Mouse (Mus musculus): ENCODE measurements around the gene Nos3. TPM values are rescaled to one million over a fixed set of nuclear protein-coding genes. Genes with fewer than 3 reads are reported as not detected.

The Nos3 gene
- polyA plus RNA-seq, 1 experiment: not detected

GRCm38 (mm10) chr5:24337821-24338220 lies 26.8 kb upstream of the Nos3 start:
- no peak for TF ChIP-seq POLR2A (IDR thresholded peaks at IDR 0.05; ENCODE audit: borderline replicate concordance, control insufficient read depth, low read depth, low read length)
- no peak for TF ChIP-seq CTCF (IDR thresholded peaks at IDR 0.05; ENCODE audit: control insufficient read depth, insufficient read depth, low read length)
- Histone ChIP-seq H3K4me3 (replicated peaks; ENCODE audit: control insufficient read depth, low read depth, low read length) (no peak overlapping the region), H3K4me1 (ENCODE audit: control insufficient read depth, insufficient read depth, low read length) (no peaks in the 10 kb centered on the region), H3K27ac (ENCODE audit: control insufficient read depth, insufficient read depth, low read depth, low read length, poor library complexity) (no peak overlapping the region)
- 2% methylated on average over 2 of the region's 2 CpGs for WGBS

DNA sequence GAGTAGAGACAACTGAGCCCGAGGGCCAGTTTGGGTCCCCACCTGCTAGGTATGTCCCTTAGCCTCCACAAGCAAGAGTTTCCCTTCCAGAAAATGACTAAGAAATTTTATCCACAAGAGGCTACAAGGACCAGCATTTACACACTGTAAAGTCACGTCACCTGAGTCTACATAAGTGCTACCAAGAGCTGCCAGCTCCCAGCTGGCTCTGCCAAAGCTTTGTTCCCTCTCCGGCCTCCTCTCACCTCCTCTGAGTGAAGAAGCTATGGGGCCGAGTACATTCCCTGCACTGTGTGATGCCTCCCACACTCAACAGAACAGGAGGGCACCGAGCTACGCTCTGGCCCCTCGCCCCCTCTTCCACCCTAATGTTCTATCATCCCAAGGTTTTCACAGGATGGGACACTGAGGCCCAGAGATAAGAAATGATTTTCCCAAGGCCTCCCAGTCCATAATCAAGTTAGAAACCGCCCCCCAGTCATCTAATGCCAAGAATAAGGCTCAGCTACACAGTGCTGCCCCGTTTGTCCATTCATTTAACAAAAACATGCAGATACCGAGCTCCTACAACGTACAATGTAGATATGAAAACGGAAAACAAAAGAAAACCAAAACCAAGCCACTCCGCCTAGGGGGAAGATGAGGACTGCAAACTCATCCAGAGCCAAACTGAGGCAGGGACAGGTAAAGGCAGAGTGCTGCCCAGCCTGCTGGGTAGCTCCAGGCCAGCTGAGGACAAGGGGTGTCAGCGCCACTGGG lies 22.2 kb upstream of the Nos3 start:
- H3K27ac ChIP-seq (ENCODE audit: control insufficient read depth, insufficient read depth, low read depth, low read length, poor library complexity): no peak overlapping the region
- 77% methylated on average over 14 of the region's 14 CpGs for WGBS
- no peak for TF ChIP-seq POLR2A (IDR thresholded peaks at IDR 0.05; ENCODE audit: borderline replicate concordance, control insufficient read depth, low read depth, low read length)
- TF ChIP-seq CTCF (IDR thresholded peaks at IDR 0.05; ENCODE audit: control insufficient read depth, insufficient read depth, low read length): no peak

GRCm38 (mm10) chr5:24342966-24343365 lies 21.6 kb upstream of the Nos3 start:
- Histone ChIP-seq H3K27ac (ENCODE audit: control insufficient read depth, insufficient read depth, low read depth, low read length, poor library complexity) (no peak overlapping the region), H3K4me1 (ENCODE audit: control insufficient read depth, insufficient read depth, low read length) (no peaks in the 10 kb centered on the region), H3K4me3 (replicated peaks; ENCODE audit: control insufficient read depth, low read depth, low read length) (no peak overlapping the region)
- 79% methylated on average over 8 of the region's 8 CpGs for WGBS
- no peak for TF ChIP-seq CTCF (IDR thresholded peaks at IDR 0.05; ENCODE audit: control insufficient read depth, insufficient read depth, low read length)
- no peak for TF ChIP-seq POLR2A (IDR thresholded peaks at IDR 0.05; ENCODE audit: borderline replicate concordance, control insufficient read depth, low read depth, low read length)

More for the DNA sequence above, 22.2 kb upstream of the Nos3 start:
- H3K4me3 ChIP-seq (replicated peaks; ENCODE audit: control insufficient read depth, low read depth, low read length): no peak overlapping the region
- no peaks in the 10 kb centered on the region for H3K4me1 ChIP-seq (ENCODE audit: control insufficient read depth, insufficient read depth, low read length)

GRCm38 (mm10) chr5:24343379-24343778 lies 21.2 kb upstream of the Nos3 start:
- Histone ChIP-seq H3K4me1 (ENCODE audit: control insufficient read depth, insufficient read depth, low read length) (no peaks in the 10 kb centered on the region), H3K27ac (ENCODE audit: control insufficient read depth, insufficient read depth, low read depth, low read length, poor library complexity) (no peak overlapping the region), H3K4me3 (replicated peaks; ENCODE audit: control insufficient read depth, low read depth, low read length) (no peak overlapping the region)
- no peak for TF ChIP-seq POLR2A (IDR thresholded peaks at IDR 0.05; ENCODE audit: borderline replicate concordance, control insufficient read depth, low read depth, low read length)
- TF ChIP-seq CTCF (IDR thresholded peaks at IDR 0.05; ENCODE audit: control insufficient read depth, insufficient read depth, low read length): no peak

GRCm38 (mm10) chr5:24343977-24344436 lies 20.6 kb upstream of the Nos3 start:
- Histone ChIP-seq H3K4me3 (replicated peaks; ENCODE audit: control insufficient read depth, low read depth, low read length) (no peak overlapping the region), H3K4me1 (ENCODE audit: control insufficient read depth, insufficient read depth, low read length) (no peaks in the 10 kb centered on the region), H3K27ac (ENCODE audit: control insufficient read depth, insufficient read depth, low read depth, low read length, poor library complexity) (no peak overlapping the region)
- TF ChIP-seq POLR2A (IDR thresholded peaks at IDR 0.05; ENCODE audit: borderline replicate concordance, control insufficient read depth, low read depth, low read length): no peak
- 26% methylated on average over 2 of the region's 2 CpGs for WGBS

GRCm38 (mm10) chr5:24344477-24345051 lies 20.0 kb upstream of the Nos3 start:
- peak; percentile 30; the same call in 1 of the 2 replicates for TF ChIP-seq POLR2A (IDR thresholded peaks at IDR 0.05; ENCODE audit: borderline replicate concordance, control insufficient read depth, low read depth, low read length)
- TF ChIP-seq CTCF (IDR thresholded peaks at IDR 0.05; ENCODE audit: control insufficient read depth, insufficient read depth, low read length): no peak
- 5% methylated on average over 12 of the region's 12 CpGs for WGBS
- Histone ChIP-seq H3K27ac (ENCODE audit: control insufficient read depth, insufficient read depth, low read depth, low read length, poor library complexity) (peak overlapping the region; percentile 6; the same call in 1 of the 2 replicates), H3K4me1 (ENCODE audit: control insufficient read depth, insufficient read depth, low read length) (no peaks in the 10 kb centered on the region), H3K4me3 (replicated peaks; ENCODE audit: control insufficient read depth, low read depth, low read length) (no peak overlapping the region)

DNA sequence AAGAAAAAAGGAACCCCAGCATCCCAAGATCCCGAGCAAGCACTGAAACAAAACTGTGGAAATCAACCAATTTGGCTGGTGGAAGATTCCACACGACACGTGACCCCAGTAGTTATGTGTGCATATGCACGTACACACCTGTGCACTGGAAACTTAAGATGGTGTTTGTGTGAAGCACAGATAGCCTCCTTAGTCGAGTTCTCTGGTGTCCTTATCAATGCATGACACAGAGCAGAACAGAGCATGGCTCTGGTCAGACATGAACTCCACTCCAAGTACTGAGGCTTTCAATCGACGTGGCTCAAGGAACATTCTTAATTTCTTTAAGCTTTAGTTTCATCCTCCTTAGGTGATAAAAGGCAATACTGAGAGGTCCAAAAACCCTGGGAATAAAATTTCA lies 18.3 kb upstream of the Nos3 start:
- no peaks in the 10 kb centered on the region for H3K4me1 ChIP-seq (ENCODE audit: control insufficient read depth, insufficient read depth, low read length)
- 68% methylated on average over 7 of the region's 7 CpGs for WGBS
- TF ChIP-seq POLR2A (IDR thresholded peaks at IDR 0.05; ENCODE audit: borderline replicate concordance, control insufficient read depth, low read depth, low read length) (no peak), CTCF (IDR thresholded peaks at IDR 0.05; ENCODE audit: control insufficient read depth, insufficient read depth, low read length) (no peak)
- H3K4me3 ChIP-seq (replicated peaks; ENCODE audit: control insufficient read depth, low read depth, low read length): no peak overlapping the region
- no peak overlapping the region for H3K27ac ChIP-seq (ENCODE audit: control insufficient read depth, insufficient read depth, low read depth, low read length, poor library complexity)

DNA sequence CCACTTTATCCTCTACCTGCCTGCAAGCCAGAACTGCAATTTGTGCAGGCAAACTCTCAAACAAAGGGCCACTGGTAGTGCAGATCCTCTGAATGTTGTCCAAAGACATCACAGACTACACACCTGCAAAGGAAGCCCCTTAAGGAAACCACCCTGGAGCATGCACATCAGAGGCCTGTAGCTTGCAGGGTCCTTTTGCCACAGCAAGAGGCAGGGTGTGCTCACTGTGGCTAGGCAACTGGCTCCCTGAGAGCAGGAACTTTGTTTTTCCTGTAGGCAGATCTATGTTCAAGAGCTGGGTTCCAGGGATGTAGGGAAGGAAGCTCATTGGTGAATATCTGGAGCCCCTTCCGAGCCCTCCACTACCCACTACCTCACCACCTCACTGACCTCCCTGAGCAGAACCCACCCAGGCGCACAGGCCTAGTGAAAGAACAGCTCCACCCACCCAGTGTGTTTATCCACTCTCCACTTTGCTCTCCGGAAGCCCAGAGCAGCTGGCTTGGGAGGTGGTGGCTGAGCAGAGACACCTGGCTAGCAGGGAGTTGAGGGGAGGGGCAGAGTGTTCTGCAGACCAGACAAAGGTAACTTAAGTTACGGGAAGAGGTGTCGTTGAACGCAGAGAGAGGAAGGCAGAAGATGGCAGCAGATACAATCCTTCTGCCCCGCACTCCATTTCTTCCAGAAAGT lies 17.3 kb upstream of the Nos3 start:
- no peak for TF ChIP-seq CTCF (IDR thresholded peaks at IDR 0.05; ENCODE audit: control insufficient read depth, insufficient read depth, low read length)
- no peak for TF ChIP-seq POLR2A (IDR thresholded peaks at IDR 0.05; ENCODE audit: borderline replicate concordance, control insufficient read depth, low read depth, low read length)
- WGBS: 77% methylated on average over 7 of the region's 7 CpGs
- H3K4me3 ChIP-seq (replicated peaks; ENCODE audit: control insufficient read depth, low read depth, low read length): no peak overlapping the region
- no peaks in the 10 kb centered on the region; the same call in 1 of the 2 replicates for H3K4me1 ChIP-seq (ENCODE audit: control insufficient read depth, insufficient read depth, low read length)
- H3K27ac ChIP-seq (ENCODE audit: control insufficient read depth, insufficient read depth, low read depth, low read length, poor library complexity): no peak overlapping the region
